Mouse (Mus musculus) G1E (cell line): ENCODE measurements around the gene Kcnj11.

Experiments used
- CTCF ChIP-seq: IDR thresholded peaks from 2 replicates; pipeline ENCODE4 v1.5.1; 2012; ENCODE audit warnings: low read depth, low read length, inconsistent platforms, mixed read lengths
- GATA1 ChIP-seq: IDR thresholded peaks from 2 replicates; pipeline ENCODE4 v1.6.1; 2012; ENCODE audit warnings: borderline replicate concordance, low read length, inconsistent platforms, mixed read lengths
- POLR2AphosphoS5 ChIP-seq: IDR thresholded peaks from 2 replicates; pipeline ENCODE4 v1.6.1; 2012; ENCODE audit warnings: low read depth, low read length, inconsistent platforms; ENCODE audit not compliant: insufficient replicate concordance

DNA sequence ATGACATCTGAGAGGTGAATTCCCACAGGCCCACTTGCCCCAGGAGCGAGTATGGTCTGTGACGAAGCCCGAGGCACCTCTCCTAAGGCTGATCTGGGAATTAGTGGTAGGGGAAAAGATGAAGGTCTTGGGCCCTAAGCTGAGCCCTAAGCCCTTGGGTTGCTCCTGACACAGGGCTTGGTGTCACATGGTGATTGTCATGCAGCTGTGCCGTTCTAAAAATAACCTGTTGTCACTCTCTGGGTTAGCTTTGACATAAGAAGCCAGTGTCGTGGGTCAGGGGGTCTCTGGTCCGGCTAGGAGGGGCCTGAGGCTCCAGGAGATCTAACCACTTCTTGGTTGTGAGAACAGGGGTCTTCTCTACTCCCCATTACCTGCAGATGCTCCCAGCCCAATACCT, 11.4 kb upstream of the Kcnj11 start:
- TF ChIP-seq CTCF (no peak), GATA1 (no peak), POLR2AphosphoS5 (no peak)
